Mouse (Mus musculus): ENCODE data around the gene Dctn1.

The Dctn1 gene

DNA sequence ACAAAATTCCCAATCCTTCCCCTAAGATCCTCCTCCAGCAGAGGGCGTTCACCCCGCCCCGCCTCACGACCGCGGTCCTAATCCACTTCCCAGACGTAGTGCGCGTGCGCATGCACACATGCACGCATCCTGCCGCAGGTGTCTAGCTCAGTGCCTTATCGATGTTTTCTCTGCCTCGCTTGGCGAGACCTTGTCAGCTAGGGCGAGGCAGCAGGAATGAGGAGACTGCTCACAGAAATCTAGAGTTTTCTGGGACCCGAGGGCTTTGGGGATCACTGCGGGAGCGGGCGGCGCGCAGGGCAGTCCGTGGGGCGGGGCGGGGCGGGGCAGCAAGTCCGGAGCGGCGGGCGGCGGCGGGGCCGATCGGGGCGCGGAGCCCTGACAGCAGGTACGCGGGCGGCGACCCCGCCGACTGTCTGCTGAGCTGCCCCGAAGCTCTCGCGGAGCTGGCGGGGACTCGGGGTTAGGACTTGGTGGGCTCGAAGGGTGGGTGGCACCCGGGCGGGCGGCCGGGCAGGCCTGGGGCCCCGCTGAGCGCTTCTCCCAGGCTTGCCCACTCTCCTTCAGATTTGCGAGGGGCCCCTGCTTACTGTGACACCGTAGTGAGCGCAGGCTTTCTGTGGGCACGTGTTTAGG is at the start of gene Dctn1:
Gene Dctn1, plus strand, starts transcription at position 314 of the 636 bp plus-strand sequence.
- peak; percentile 95 for DNase-seq (ENCODE audit: low read depth, low spot score)

DNA sequence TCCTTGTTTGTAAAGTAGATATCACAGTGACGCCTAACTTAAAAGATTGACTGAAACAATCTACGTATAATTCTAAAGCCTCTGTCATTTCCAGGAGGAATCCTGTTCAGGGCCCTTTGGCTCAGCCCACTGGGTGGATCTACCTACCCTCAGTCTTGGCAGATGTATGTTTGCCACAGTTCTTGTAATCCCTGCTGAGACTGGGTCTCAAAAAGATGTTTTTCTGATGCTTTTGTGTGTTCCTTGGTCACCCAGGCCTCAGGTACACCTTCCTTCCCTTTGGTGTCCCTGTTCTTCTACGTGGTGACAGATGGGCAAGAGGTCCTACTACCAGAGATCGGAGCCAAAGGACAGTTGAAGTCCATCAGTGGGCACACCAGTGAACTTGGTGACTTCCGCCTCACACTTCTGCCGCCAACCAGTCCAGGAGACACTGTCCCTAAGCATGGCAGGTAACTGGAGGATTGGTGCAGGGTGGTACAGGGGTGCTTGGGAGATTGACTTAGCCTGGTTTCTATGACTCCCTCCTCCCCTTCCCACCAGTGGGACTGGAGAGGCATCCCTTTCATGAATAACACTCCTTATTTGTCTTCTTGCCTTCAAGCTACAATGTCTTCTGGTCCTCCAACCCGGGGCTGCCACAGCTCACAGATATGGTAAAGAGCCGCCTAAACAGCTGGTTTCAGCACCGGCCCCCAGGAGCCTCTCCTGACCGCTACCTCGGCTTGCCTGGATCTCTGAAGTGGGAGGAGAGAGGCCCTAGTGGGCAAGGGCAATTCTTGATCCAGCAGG is 49.2 kb upstream of the Dctn1 start:
- DNase-seq (ENCODE audit: low read depth, low spot score), result no peak

DNA sequence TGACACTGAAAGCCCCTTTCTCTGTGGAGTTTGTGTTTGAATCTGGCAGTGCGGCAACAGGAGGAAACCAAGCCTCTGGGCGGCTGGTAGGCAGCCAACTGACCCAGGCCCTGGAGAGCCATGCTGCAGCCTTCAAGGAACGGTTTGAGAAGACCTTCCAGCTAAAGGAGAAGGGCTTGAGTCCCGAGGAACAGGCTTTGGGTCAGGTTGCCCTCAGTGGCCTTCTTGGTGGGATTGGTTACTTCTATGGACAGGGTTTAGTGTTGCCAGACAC is 48.6 kb upstream of the Dctn1 start:
- no peak for DNase-seq (ENCODE audit: low read depth, low spot score)

DNA sequence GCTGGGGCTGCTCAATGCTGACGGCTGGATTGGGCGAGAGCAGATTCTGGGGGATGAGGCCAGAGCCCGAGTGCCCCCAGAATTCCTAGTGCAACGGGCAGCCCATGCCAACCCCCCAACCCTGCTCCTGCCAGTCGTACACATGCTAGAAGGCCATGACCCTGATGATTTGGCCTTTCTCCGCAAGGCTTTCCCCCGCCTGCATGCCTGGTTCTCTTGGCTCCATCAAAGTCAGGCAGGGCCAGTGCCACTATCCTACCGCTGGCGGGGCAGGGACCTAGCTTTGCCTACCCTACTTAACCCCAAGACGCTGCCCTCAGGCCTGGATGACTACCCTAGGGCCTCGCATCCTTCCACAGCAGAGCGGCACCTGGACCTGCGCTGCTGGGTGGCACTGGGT is 48.1 kb upstream of the Dctn1 start:
- DNase-seq (ENCODE audit: low read depth, low spot score), result no peak

DNA sequence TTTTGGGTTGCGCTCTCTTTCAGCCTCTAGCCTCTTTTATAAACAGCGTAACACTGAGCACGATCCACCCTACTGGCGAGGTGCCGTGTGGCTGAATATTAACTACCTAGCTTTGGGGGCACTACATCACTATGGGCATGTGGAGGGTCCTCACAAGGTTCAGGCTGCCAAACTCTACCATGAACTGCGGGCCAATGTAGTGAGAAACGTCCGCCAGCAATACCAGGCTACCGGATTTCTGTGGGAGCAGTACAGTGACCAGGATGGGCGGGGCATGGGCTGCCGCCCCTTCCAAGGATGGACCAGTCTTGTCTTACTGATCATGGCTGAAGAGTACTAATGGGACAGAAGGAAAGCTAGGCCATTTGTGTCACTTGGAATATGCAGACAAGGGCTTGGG is 47.4 kb upstream of the Dctn1 start:
- DNase-seq (ENCODE audit: low read depth, low spot score), result no peak

DNA sequence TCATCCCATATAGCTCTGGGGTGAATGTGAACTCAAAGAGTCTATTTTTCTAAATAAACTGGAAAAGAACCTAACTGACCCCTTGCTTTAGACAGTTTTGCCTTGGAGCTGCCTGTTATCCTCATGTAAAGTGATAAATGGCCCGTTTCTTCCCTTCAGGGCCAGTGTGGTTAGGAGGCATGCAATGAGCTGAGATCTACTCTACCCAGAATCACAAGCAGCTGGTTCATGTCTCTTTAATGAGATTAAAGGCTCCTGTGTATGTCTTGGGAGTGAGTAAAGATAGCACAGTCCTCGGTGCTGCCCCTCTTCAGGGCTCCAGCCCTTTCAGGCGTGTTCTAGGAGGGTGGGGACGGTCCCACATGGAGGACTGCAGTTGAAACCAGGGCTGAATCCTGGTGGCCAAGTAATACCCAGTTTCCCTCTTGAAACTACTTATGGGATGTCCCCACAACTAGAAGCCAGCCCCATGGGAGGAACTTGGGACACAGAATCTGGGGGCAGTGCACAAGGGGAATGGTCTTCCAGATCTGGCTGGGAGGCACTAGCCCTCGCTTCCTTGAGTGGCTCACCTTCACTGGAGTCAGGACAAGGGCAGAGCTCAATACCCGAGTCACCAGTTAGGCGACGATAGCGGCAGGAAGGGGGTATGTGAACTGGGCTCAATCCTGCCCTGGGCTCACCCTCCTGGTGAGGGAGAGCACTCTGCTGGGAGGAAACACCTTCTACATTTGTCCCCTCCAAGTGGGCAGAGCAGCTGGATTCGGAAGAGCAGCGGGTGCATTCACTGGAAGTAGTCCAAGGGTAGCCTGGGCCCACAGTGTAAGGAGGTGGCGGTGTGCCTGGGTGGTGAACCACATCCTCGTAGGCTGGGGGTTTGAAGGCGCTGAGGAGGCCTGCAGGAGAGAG is 46.6 kb upstream of the Dctn1 start:
- no peak for DNase-seq (ENCODE audit: low read depth, low spot score)

DNA sequence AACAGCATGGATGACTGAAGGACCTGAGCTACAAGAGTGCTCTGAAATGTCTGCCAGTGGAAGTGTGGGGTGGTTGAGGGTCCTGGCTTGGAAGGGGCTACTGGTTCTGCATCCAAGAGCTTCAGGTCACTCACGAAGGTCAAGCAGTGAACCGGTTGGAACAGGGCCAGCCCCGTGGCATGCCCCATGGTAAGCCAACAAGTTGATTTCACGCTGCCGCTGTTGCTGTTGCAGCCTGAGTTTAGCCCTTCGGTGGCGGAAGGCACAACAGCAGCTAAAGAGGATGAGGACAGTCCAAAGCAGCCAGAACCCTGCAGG is 46.0 kb upstream of the Dctn1 start:
- DNase-seq (ENCODE audit: low read depth, low spot score), result no peak

DNA sequence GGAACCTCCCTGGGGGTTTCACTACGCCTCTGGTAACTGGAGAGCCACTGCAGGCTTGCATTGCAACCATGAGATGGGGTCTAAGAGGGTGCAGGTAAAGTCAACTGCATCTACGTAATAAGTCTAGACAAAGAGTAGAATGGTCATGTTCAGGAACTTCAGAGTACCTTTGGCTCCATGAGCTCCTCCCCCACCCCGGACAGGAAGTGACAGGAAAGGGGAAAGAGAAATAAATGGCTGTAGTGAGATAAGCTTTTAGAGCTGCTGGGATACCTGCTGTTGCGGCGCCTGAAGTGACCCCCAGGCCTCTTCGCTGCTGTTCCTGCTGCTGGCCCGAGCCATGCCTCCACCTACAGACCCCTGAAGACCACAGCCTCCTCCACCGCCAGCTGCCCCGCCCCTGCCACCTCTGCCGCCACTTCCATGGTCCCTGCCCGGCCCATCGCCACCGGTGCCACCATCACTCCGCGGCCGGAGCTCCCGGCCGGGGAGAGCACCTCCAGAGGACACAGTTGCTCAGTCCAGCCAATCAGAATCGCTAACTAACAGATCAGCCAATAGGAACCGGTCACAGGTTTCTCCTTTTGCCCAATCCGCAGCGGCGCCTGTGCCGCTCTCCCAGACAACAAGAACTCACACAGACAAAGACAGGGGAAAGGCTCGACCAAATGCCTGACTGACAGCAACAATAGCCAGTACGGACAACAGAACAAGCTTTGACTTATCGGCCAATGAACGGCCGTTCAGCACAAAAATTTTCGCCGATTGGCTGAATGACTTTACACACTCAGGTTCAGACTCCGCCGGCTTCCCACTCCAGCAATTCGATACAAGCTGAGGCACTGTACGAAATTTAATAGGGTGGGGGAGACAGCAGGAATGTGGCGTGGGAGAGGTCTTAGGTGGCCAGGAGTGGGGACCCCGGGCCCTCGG is 44.5 kb upstream of the Dctn1 start, which contains the start of gene Wbp1:
Gene Wbp1, minus strand, starts transcription at position 630 of the 933 bp plus-strand sequence.
- peak; percentile 99 for DNase-seq (ENCODE audit: low read depth, low spot score)

DNA sequence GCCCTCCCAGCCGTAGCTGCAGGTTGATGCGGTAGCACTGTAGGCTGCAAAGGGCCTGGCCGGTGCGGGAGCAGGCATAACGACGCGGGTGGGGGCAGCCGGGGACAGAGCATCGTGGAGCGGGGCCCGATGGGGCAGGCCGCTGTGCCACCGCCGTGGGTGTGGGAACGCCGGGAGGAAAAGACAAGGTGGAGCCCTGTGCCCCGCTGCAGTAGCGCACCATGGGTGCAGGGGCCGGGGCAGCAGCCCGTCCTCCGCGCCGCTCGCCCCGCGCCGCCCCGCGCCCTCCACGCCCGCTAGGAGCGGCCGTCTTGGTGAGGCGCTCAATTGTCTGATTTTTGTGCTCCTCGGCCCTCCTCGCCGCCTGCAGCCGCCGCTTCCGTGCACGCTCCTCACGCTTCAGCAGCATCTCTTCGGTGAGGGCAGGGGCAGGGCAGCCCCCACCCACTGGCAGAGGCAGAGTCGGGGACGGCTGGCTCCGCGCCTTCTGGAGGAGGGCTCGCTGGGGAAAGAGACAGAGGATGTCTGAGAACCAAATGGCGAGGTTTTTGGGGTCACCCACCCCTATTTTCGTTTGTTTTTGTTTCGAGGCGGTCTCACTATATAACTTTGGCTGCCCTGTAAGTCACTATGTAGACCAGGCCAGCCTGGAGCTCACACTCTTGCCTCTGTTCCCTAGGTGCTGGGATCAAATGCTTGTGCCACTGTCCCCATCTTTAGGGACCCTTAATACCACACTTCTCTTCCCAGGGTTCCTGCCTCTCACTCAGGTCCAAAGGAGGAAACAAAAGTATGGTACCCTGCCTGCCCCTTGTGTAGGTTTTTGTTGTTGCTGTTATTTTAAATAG is 43.6 kb upstream of the Dctn1 start:
- DNase-seq (ENCODE audit: low read depth, low spot score), result no peak

DNA sequence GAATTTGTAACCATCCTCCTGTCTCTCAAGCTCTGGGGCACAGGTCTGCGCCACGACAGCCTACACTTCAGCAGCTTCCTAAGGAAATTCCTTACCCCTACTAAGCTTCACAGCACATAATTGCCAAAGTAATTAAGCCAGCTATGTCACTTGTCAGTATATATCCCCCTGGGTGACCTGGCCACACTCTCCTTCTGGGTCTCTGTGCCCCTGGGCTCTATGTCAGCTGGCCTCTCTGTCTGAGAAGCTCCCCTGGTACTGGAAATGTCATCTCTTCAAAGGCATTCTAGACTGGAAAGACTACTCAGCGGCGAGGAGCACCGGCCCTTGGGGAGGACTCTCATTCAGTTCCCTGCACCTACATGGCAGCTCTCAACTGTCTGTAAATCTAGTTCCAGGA is 42.8 kb upstream of the Dctn1 start:
- DNase-seq (ENCODE audit: low read depth, low spot score), result no peak

DNA sequence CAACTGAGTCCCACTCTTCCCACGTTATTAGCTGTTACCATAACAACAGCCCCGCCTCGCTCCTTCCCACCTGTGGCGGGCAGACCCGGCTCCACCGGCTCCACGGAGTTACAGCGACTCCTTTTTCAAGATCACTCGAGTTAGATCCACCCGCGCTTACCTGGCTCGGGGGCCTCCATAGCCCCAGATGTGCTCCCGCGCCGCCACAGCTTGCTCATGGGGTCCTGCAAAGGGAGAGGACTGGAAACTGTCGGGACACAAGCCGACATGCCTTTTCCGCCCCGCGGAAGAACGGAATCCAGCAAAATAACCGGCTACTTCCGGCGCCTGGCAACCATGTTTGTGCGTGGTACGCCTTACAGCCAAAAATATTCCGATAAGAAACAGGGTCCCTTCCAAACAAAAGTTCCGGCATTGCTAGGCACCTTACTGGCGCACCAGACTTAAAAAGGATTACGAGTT is 40.8 kb upstream of the Dctn1 start:
- DNase-seq (ENCODE audit: low read depth, low spot score), result peak; percentile 91

DNA sequence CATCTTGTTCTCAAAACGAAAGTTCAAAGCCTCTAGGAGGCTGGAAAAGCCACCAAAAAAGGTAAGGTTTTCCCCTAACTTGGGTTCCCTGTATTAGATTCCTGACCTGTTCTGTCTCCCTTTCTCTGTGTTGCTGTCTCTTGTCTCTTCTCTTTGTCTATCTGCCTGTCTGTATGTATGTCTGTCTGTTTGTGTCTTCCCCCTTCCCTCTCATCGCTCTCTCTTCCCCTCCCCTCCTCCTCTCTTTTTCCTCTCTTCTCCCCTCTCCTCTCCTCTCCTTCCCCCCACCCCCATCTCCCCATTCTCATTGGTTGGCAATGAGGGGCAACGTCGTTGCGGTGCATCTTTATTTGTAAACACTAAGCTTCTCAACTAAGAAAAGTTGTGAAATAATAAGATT is 40.4 kb upstream of the Dctn1 start, which contains the start of gene Ino80b:
Gene Ino80b, minus strand, starts transcription at position 101 of the 400 bp plus-strand sequence.
- no peak for DNase-seq (ENCODE audit: low read depth, low spot score)

DNA sequence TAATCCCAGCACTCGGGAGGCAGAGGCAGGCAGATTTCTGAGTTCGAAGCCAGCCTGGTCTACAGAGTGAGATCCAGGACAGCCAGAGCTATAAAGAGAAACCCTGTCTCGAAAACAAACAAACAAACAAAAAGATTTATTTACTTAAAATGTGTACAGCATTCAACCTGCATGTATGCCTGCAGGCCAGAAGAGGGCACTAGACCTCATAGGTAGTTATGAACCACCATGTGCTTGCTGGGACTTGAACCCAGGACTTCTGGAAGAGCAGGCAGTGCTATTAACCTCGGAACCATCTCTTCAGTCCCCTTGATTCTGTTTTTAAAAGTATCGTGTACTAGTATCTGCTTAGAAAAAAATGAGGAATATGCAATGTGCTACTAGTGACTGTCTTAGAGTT is 38.3 kb upstream of the Dctn1 start:
- no peak for DNase-seq (ENCODE audit: low read depth, low spot score)

DNA sequence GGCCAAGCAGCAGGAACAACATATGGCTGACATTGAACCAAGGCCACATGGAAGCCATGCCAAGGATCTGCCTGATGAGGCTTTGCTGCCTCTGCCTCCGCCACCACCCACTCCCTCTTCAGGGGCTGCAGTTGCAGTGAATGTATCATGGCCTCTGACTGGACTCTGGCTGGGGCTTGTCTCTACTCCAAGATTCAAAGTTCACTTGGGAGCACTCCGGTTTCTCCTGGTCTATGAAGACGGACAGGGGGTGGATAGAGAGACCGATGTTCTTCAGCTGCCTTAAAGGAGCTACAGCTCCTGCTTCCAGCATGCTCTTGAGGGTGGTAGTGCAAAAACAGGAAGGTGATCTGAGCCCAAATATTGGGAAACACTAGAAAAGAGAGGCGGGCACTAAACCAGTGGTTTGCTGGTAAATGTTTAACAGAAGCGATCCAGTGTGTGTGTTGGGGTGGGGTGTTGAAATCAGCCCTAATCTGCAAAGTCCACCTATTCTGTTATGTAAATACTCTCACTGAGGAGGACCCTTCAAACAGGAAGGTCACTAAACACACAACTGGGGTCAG is 34.2 kb upstream of the Dctn1 start:
- no peak for DNase-seq (ENCODE audit: low read depth, low spot score)

DNA sequence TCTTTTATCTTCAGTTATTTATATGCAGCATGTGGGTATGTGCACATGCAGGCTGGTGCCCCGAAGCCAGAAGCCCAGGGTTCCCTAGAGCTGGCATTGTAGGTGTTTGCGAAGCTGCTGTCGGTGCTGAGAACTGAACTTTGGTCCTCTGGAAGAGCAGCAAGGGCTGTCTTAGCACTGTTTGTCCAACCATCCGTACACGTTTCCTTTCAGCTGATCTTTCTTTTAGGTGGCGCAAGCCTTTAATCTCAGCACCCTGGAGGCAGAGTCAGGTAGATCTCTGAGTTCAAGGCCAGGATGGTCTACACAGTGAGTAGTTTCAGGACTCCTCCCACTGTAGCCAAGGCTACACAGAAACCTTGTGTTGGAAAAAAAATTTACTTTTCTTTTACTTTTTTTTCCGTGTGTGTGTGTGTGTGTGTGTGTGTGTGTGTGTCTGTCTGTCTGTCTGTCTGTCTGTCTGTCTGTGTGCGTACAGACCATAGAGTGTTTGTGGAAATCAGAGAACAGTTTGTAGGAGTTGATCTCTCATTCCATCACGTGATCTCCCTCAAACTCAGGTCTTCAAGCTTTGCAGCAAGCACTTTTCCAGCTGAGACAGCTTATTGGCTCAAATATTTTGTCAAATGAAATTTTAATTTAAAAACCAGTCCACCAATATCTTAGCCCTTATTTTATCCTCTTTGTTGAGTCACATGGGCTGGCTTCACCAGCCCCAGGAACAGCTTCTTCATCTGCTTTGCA is 33.4 kb upstream of the Dctn1 start:
- no peak for DNase-seq (ENCODE audit: low read depth, low spot score)

DNA sequence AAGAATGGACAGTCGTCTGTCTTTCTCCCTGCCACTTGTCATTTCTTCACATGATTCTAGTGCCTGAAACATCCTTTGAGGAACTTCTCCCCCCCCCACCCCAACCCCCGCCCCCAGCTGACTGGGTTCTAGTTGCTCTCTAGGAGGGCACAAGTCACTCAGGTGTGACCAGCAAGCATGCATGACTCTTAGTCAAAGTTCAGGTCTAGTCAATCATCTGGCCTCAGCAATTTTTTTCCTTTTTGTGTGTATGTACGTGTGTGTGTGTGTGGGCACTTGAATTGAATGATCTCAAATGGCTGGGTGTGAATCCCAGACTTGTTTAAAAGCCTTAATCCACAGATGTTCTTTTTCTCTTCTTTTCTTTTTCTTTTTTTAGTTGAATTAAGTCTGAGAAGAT is 31.5 kb upstream of the Dctn1 start:
- no peak for DNase-seq (ENCODE audit: low read depth, low spot score)

DNA sequence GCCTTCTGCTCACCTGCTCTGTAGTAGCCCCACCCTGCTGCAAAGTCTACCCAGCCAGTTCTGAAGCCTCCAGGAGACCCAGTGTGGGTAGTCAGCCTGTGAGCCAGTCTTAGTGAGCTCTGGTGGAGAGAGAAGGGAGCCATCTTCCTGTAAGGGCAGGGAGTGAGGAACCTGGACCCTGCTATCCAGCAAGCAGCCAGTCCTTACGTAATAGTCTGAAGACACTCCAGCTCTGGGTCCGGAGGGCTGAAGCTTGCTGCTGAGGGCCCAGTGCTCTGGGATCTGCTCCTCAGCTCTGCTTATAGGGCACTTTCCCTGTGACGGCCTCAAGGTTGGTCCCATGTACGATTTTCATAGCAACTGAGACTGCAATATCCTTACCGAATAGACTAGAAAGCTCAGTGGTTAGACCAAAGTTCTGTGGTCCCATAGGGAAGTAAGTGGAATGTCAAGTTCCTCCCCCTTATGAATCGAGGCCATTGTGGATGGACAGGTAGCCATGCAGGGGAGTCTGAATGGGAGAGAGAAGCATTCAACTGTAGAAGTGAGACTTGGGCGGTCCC is 30.7 kb upstream of the Dctn1 start, which contains the start of gene Rtkn:
Gene Rtkn, plus strand, starts transcription at position 513 of the 563 bp plus-strand sequence.
- DNase-seq (ENCODE audit: low read depth, low spot score), result no peak

DNA sequence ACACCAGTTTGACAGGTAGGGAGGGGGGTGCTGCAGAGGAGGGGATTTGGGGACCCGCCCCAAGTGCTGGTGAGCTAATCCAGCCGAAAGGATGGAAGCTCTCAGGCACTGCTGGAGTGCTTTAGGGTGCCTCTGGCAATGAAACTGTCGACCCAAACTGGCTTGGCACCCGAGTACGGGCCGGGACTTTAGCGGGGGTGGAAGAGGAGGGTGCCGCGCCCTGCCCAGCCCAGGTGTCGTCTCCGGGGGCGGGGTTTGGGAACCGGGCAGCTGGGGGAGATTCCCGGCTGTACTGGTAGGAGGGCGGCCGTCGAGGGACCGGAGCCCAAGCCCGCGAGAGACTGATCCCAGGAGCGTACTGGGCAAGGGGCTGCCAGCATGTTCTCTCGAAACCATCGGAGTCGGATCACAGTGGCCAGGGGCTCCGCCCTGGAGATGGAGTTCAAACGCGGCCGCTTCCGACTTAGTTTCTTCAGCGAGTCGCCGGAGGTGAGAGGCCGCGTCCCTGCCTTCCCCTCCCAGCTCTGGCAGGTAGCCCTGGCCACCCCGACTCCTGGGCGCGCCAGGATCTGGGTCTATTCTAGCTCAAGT is 30.1 kb upstream of the Dctn1 start:
- no peak for DNase-seq (ENCODE audit: low read depth, low spot score)

Data from mesoderm, embryonic 11.5 days (tissue).